Mouse (Mus musculus) thymus, adult 2 months (tissue): Measurements from ENCODE around the gene Capn7.

Experiments used
- CTCF ChIP-seq: fragments of 200-500 bp; IDR thresholded peaks from 2 replicates; pipeline ENCODE4 v1.5.1; 2012; ENCODE audit warnings: mild to moderate bottlenecking, control low read depth, low read length, moderate library complexity, borderline replicate concordance; ENCODE audit not compliant: control insufficient read depth, poor library complexity, insufficient read depth; ENCODE audit errors: extremely low read depth
- POLR2A ChIP-seq: fragments of 200-500 bp; IDR thresholded peaks from 2 replicates; pipeline ENCODE4 v1.6.1; 2012; ENCODE audit warnings: mild to moderate bottlenecking, low read length, control low read depth, moderate library complexity; ENCODE audit not compliant: control insufficient read depth, poor library complexity, insufficient read depth; ENCODE audit errors: extremely low read depth

GRCm38 (mm10) chr14:31401918-31402427, 65.5 kb downstream of the Capn7 start:
- no peak for TF ChIP-seq CTCF
- no peak for TF ChIP-seq POLR2A
